Mouse (Mus musculus): ENCODE measurements at regions not wholly inside any gene's neighbourhood (a gene's known extent, or its start where the extent isn't known, plus 50 kb on each side); places are given as distances from the start of the nearest gene placed in this dataset.
"Not testable (repeated sequence)": the region's sequence is repeated elsewhere in the genome, so short reads cannot be mapped to it uniquely, and the experiment has no call there.

DNA sequence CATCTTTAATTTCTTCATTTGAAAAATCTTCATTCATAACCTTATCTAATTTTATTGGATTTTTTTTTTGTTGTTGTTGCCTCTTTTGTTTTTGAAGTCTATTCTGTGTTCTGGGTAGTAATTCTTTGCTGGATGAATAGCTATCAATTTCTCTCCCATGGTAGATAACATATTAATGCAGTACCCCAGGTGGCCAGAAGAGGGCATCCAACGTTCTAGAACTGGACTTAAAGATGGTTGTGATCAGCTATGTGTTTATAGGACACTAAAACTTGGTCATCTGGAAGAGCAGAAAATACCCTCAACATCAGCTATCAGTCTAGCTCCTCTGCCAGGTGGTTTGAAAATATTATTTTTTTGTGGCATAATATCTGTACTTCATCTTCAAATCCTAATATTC is 70.1 kb downstream of the Prl2c2 start:
- TF ChIP-seq CTCF (IDR thresholded peaks at IDR 0.05; ENCODE audit: low read depth, low read length); POLR2A (IDR thresholded peaks at IDR 0.05; ENCODE audit: borderline replicate concordance, low read depth, low read length): not testable (repeated sequence)
